Mouse (Mus musculus): Measurements from ENCODE around the gene Sarnp.

The Sarnp gene

DNA sequence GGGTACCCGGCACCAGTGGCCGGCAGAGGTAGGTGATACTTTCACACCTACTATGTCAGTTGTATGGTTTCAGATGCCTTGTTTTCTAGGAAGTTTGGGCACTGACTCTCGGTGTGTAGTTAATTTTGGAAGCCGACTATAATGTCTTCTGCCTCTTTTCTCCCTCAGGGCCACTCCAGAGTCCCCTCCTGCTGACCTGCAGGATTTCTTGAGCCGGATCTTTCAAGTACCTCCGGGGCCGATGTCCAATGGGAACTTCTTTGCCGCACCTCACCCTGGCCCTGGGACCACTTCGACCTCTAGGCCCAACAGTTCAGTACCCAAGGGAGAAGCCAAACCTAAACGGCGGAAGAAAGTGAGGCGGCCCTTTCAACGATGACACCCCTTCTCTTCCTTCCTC lies at the start of gene Sarnp:
Gene Sarnp, plus strand, starts transcription at position 301 of the 400 bp plus-strand sequence.
- DNase-seq (ENCODE audit: low read depth, low spot score) = no peak

DNA sequence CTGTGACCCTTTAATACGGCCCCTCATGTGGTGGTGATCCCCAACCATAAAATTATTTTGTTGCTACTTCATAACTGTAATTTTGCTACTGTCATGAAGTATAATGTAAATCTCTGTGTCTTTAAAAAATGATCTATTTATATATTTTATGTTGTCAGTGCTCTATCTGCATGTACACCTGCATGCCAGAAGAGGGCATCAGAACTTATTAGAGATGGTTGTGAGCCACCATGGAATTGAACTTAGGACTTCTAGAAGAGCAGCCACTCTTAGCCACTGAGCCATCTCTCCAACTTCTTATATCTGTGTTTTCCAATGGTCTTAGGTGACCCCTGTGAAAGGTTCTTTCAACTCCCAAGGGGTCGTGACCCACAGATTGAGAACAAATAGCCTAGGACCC lies 44.2 kb upstream of the Sarnp start:
- DNase-seq (ENCODE audit: low read depth, low spot score) = peak; percentile 34

DNA sequence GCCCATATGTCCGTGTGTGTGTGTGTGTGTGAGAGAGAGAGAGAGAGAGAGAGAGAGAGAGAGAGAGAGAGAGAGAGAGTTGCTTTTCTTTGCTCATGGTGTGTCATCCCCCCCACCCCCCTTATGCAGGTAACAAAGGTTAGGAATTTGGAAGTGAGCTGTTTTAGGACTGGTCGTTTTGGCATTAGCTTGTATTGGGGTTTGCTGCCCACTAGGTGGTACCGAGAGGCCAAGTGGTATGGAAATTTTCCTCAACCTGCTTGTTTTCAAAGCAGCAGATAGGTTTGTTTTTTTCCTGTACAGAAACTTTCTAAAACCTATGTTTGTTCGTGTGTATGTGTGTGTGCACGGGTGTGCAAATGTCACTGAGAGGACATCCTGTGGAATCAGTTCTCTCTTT lies 43.4 kb upstream of the Sarnp start:
- peak; percentile 65 for DNase-seq (ENCODE audit: low read depth, low spot score)

DNA sequence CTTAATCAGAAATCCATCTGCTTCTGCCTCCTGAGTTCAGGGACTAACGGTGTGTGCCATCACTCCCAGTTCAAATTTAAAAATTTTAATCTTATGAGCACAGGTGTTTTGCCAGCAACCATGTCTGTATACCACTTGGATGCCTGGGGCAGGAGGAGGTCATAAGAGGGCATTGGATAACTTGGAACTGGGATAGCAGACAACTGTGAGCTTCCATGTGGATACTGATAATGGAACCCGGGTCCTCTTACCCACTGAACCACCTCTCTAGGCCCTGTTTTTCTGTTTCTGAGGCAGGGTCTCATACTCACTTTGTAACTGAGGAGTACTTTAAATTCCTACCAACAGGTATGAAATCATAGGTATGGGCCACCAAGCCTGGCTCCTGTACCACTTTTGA lies 38.7 kb upstream of the Sarnp start:
- DNase-seq (ENCODE audit: low read depth, low spot score) = no peak

DNA sequence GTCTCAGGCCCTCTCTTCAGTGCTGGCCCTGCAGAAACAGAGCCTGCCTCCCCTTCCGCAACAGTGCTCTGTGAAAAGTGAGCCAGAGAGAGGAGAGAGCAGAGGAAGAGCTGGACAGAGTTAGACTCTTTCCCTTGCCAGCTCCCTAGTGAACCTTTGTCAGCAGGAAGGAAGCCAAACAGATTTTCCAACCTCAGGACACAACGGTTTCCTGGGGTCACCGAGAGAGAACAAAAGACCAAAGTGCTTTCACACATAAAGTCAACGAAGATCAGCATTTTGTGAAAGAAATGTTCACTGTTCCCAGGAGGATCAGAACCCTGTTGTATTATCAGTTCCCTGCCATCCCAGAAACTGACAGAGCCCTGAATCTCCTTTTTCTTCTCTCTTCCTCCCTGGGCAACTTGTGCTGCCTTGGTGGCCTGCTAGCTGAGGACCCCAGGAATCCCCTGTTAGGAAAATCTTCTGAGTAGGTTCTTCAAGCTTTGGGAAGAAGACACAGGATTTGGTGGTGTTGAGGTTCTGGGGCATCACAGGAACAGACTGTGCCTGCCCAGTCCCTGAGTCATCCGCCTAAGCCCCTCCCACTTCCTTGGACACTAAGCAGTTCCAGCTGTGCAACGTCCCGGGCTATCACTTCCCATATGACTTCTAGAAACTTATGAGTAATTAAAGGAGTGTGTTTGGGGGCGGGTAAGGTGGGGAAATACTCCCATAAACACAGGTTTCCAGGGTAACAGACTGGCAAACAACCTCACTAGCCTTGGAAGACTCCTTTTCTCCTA lies 37.9 kb upstream of the Sarnp start:
- peak; percentile 38 for DNase-seq (ENCODE audit: low read depth, low spot score)

DNA sequence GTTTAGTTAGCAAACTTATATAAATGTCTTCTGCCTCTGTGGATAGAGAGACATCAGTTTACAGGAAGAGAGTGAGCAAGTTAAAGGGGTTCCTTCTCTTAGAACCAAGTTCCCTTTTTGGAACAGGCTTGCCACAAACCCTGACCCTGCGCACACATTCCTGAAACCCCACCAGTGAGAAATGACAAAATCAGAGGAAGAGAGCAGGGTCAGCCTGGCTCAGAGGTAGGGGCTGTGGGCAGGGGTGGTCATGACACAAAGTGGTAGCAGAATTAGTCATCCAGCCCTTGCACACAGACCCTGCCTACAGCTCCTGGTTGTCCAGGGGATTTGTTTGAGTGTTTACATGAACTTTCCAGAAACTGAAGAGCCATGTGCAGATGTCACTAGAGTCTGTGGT lies 36.9 kb upstream of the Sarnp start:
- DNase-seq (ENCODE audit: low read depth, low spot score) = no peak

DNA sequence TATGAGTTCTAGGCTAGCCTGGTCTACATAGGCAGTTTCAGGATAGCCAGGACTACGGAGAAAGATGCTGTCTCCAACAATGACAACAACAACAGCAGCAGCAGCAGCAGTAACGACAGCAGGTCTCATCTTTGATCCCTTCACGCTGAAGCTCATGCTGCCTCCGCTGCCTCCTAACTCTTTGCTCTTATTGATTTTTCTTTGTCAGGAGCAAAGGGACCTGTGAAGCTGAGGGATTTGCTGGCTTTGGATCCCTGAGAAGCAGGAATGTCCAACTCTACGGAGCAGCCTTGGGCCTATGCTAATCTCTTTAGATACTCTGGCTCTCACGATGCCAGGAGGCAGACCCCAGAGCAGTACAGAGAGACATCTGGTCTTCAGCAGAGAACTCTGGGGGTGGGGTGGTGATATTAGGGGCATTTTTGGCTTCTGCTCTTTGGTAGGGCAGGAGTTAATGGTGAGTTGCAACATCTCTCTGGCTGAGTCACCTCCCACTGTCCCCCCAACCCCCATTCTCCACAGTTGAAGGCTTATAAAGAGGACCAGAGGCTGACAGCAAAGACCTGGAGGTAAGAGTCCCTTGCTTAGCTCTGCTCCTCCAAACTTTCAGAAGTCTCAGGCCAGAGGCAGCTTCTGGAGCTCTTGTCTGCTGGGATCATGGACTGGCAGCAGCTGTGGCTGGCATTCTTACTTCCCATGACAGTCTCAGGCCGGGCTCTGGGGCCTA lies 26.6 kb upstream of the Sarnp start, which contains the start of gene Mmp19:
Gene Mmp19, plus strand, starts transcription at position 513 of the 727 bp plus-strand sequence.
- DNase-seq (ENCODE audit: low read depth, low spot score) = no peak

DNA sequence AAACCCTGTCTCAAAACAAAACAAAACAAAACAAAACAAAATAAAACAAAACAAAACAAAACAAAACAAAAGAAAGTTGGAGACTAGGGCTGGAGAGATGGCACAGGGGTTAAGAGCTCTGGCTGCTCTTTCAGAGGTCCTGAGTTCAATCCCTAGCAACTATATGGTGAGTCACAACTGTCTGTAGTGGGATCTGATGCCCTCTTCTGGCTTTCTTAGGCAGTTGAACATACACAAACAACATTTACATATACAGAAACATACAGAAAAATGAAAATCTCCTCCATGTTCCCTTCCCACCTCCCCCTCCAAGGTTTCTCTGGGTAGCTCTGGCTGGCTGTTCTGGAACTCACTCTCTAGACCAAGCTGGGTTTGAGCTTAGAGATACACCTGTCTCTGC lies 25.1 kb upstream of the Sarnp start:
- no peak for DNase-seq (ENCODE audit: low read depth, low spot score)

DNA sequence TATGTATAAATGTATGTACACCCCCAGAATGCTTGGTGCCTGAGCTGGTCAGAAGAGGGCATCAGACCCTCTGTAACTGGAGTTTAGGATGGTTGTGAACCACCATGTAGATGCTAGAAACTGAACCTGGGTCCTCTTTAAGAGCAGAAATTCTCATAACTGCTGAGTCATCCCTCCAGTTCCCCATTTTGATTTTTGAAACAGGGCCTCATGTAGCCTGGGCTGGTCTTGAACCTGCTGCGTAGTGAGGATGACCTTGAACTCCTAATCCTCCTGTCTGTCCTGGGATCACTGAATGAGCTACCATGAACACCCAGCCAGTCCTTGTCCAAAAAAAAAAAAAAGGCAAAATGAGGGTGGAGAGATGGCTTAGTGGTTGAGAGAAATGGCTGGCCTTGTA lies 23.9 kb upstream of the Sarnp start:
- DNase-seq (ENCODE audit: low read depth, low spot score) = no peak

DNA sequence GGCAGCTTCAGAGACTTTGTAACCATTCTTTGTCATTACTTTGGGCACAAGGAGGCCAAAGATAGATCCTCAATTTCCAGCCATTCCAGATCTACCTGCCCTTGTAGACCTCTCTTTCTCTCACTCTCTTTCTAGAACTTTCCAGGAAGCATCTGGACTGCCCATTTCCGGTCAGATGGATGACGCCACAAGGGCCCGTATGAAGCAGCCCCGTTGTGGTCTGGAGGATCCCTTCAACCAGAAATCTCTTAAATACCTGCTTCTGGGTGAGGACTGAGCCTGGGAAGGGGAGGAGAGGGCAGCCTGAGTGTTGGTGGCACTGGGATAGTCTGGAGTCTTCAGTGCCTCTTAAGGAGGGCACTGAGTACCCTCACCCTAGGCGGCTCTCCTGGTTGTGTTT lies 22.7 kb upstream of the Sarnp start:
- no peak for DNase-seq (ENCODE audit: low read depth, low spot score)

DNA sequence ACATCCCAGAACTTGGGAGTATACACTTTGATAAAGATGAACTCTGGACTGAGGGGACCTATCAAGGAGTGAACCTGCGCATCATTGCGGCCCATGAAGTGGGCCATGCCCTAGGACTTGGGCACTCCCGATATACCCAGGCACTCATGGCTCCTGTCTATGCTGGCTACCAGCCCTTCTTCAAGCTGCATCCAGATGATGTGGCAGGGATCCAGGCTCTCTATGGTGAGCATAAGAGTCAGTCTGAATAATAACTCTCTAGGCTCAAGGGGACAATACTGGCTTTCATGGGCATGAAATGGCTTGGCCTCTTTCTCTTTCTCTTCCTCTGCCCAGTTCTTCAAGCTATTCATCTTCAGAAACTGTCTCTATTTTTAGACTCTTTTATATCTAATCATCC lies 21.6 kb upstream of the Sarnp start:
- no peak for DNase-seq (ENCODE audit: low read depth, low spot score)

DNA sequence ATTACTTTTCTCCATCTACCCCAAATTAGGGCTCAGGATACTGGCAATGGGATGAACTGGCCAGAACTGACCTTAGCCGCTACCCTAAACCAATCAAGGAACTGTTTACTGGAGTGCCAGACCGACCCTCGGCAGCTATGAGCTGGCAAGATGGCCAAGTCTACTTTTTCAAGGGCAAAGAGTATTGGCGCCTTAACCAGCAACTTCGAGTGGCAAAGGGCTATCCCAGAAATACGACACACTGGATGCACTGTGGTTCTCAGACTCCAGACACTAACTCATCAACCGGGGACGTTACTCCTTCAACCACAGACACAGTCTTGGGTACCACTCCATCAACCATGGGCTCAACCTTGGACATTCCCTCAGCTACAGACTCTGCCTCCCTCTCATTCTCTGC lies 18.5 kb upstream of the Sarnp start:
- DNase-seq (ENCODE audit: low read depth, low spot score) = no peak

DNA sequence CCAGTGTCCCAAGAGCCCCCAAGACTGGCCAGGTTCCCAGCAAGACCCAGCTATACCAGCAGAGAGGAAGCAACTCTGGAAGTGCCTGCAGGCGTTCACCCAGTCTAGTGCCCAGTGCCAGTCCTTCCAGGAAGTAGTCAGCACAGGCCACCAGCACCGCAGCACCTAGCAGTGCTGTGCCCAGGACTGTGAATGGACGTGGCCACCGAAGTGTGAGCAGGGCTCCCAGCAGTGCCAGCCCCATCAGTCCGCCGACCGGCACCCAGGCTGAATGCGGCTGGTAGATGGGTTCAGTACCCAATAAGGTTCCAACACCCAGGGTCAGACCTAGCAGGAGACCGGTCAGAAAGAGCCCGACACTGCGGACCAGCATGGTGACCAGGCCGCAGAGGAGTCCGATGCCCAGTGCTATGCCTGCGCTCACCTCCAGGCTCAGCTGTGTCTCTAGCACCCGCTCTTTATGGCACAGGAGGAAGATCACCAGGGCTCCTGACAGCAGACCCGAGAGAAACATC lies 15.1 kb upstream of the Sarnp start:
- DNase-seq (ENCODE audit: low read depth, low spot score) = no peak

DNA sequence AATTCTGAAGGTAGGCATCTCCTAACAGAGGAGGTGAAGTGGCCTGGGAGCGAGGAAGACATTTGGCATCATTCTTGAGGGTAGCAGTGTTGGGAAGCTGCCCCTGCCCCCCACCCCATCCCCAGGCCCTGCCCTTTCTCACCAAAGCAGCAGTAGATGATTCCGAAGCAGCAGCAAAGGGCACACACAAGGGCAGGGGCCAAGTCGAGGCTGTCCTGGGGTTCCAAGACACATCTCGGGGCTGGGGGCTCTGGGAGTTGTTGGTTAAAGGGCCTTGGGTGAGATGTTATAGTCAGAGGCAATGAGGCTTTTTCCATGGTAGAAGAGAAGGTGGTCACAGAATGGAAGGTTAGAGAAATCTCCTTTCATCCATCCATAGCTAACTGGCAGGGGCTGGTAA lies 14.2 kb upstream of the Sarnp start:
- no peak for DNase-seq (ENCODE audit: low read depth, low spot score)

DNA sequence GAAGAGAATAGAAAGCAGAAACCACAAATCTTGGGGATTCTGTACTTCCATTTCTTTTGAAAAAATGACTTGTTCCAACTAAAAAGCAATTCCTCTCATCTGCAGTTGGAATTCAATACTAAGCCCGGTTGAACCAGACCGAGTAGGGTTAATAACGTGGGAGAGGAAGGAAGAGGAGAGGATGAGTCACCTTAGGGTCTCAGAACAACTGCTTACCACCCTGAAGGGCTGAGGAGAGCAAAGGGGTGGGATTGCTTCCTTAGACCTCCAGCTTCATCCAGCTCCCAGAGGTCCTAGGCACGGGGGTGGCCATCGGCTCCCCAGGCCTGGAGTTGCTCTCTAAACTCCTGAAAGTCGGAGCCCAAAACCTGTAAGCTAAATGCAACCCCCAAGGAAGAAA lies 13.8 kb upstream of the Sarnp start:
- no peak for DNase-seq (ENCODE audit: low read depth, low spot score)

DNA sequence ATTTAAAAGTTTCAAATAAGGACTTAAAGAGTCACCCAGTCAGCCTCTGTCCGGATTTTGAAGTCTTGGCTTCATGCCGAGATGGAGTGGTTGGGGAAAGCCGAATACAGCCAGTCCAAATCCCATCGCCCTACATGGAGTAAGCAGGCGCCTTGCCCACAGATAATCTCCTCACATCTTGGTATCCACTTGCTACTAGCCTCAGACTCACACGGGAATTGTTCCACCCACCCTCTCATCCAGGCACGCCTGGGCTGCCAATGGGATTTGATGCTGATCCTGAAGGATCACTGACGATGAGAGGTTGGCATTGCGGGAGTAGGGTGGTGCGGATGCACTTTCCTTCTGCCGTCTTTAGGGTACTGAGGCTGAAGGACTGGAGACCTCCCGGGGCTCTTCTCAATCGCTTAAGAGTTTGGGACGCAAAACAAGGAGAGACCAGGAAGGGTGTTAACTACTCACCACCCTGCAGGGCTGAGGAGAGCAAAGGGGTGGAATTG lies 13.3 kb upstream of the Sarnp start, which contains the start of gene Dnajc14:
Gene Dnajc14, plus strand, starts transcription at position 292 of the 500 bp plus-strand sequence.
- DNase-seq (ENCODE audit: low read depth, low spot score) = no peak

DNA sequence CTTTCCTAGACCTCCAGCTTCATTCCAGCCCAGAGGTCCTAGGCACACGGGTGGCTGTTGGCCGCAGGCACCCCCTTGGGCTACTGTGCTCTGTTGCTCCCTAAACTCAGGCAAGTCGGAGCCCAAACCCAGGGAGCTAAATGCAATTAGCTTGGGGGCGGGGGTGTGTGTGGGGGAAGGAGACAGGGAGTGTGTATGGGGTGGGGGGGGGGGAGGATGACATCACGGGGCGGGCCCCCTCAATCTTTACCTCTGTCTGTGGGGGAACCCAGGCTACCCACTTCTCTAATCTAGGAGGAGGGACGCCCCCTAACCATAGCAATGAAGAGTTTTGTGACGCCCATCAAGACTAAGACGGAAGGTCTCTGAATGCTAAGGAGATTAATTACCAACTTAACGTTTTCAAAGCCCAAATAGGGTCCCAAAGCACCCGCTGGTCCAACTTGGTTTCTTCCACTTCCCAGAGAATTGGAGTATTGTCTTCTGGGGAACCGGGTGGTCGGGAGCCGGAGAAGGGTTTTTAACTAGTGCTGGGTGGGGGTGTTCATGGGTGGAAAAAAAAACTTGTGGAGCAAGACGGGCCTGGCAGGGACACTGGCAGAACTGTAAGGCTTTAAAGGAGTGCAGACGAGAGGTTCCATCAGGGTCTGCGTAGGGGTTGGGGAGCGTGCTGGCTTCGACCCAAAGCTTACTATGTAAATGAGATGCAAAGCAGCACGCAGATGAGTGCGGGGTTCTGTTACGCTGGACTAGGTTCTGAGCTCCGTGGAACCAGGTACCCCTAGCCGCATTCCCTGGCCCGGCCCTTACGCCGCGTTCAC lies 12.7 kb upstream of the Sarnp start, which contains the start of gene Tmem198b:
Gene Tmem198b, minus strand, starts transcription at position 100 of the 821 bp plus-strand sequence.
- DNase-seq (ENCODE audit: low read depth, low spot score) = peak; percentile 90

DNA sequence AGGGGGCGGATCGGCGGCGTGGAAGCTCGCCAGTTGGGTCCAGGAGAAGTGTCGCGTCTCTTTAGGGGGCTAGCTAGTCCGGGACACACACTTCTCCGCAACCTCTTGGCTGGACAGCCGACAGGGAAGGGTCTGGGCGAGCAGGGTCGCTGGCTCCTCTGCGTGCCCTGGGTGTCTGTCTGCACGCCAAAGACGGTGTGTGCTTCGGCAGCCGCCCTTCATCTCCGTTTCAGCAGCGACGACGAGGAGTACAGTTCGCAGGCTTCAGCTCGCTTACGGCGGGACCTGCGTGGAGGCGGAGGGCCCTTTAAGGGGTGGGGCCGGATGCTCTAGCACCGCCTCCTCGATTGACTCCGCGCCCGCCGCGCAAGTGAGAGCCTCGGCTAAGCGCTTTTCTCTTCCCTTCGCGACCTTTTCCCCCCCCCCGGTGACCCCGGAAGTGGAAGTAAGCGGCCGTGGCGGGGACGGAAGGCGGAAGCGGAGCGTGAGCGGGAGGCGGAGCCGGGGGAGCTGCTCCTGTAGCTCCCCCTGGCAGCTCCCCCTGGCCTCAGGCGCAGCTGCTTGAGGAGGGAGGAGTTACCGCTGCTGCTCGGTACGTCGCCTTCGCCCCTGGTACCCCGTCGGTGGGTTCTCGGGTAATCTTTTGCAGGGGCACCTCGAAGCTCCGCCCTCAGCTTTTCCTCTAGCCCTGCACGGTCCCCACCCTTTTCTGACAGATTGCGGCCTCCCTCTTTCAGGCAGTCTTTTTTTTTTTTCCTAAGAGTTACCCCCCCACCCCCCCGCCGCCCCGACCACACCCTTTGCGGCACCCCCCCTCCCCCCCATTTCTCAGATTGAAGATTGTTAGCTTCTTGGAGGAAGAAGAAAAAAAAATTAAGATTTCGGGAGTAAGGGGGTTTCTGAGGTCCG lies 11.8 kb upstream of the Sarnp start:
- DNase-seq (ENCODE audit: low read depth, low spot score) = peak; percentile 99

DNA sequence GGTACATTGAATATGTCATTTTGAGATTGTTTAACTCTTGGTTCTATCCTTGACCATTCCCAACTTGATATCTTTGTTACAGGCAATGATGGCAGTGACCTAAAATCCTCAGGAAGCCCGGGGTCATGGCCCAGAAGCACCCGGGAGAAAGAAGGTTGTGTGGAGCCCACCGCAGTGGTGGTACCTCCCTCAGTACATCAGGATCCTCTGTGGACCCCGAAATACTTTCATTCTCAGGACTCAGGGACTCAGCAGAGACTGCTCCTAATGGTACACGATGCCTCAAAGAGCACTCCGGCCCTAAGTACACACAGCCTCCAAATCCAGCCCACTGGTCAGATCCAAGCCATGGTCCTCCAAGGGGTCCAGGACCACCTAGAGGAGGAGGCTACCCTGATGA lies 11.0 kb upstream of the Sarnp start:
- DNase-seq (ENCODE audit: low read depth, low spot score) = no peak

DNA sequence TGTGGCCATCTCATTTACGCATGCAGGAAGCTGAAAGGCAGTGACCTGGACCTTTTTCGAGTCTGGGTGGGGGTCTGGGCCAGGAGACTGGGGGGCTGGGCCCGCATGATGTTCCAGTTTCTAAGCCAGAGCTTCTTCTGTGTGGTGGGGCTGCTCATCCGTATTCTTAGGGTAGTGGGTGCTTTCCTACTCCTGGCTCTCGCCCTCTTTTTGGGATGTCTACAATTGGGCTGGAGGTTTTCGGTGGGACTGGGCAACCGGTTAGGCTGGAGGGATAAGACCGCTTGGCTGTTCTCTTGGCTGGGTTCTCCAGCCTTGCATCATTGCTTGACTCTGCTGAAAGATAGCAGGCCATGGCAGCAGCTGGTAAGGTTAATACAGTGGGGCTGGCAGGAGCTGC lies 10.1 kb upstream of the Sarnp start:
- no peak for DNase-seq (ENCODE audit: low read depth, low spot score)

DNA sequence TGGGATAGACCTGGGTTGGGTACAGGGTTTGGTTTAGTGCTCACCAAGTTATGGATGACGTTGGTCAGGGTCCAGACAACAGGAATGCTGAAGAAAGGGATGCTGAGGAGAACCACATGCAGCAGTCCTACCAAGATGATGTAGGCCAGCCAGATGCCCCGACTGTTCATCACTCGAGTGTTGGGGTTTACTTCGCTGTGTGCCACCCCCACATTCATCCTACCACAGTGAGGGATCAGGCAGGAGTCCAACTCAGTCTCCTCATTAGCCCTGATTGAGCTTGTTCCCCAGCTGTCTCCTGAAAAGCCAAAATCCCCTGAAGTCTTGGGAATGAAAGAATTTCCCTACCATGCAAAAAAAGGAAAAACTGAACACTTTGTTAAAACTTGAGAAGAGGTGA lies 3.1 kb downstream of the Sarnp start:
- no peak for DNase-seq (ENCODE audit: low read depth, low spot score)
